Mouse (Mus musculus): Measurements from ENCODE around the gene Slamf9. TPM values are rescaled to one million over a fixed set of nuclear protein-coding genes. Genes with fewer than 3 reads are reported as not detected.

The Slamf9 gene
- 1.5 and 1.6 TPM in 2 replicates for polyA plus RNA-seq (2014; fragmentation: Nextera tagmentation; extraction: Ambion mirVana)

DNA sequence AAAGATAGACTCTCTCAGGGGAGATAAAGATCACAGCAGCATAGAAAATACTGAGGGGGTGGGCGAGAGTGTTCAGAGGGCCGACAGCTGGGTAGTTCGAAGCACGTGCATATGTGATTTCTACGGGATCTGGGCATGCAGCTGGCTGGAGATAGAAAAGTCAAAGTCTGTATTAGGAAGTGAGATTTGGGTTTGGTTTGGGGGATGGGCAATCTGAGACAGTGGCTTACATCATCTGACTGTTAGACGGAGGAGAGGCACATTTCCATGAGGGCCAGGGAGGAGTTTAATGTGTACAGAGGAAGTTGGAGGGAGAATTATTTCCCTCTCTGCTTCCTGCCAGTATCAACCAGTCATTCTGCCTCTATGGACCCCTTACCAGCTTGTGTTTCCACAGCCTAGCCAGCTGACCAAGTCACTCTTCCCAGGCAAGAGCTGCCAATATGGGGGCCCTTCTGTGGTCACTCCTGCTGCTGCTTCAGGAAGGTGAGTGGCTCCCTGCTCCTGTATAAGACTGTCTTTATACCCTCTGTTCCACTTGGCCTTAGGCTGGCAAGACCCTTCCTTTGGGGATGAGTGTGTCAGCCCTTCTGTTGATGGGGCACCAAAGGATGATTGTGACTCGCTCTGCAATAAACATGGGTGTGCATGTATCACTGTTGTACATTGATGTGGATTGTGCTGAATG lies at the start of gene Slamf9:
Gene Slamf9, plus strand, starts transcription at position 305 of the 688 bp plus-strand sequence.
- Histone ChIP-seq H3K9ac (ENCODE audit: low read length) (no peak within 1 kb of the TSS), H3K36me3 (ENCODE audit: control insufficient read depth, insufficient read depth, low read length) (no peaks in the 10 kb centered on the region), H3K4me2 (ENCODE audit: low read length) (no peak within 1 kb of the TSS), H3K4me1 (ENCODE audit: control insufficient read depth in 2 of 2, insufficient read depth in 2 of 2, low read length in 2 of 2) (0 out of 4 replicates have a peak, but pooled peaks cover 0 to 2% of the 10 kb centered on the region in 2 experiments), H3K27ac (replicated peaks in 1 of 2; ENCODE audit: control insufficient read depth in 1 of 2, insufficient read depth in 1 of 2, low read depth in 2 of 2, low read length in 2 of 2) (no peak within 1 kb of the TSS), H3K4me3 (ENCODE audit: control insufficient read depth in 1 of 2, insufficient read depth in 1 of 2, low read depth in 1 of 2, low read length in 2 of 2) (no peak within 1 kb of the TSS), H3K27me3 (ENCODE audit: control insufficient read depth, insufficient read depth, low read length) (no peaks in the 10 kb centered on the region), H3K9me3 (ENCODE audit: control insufficient read depth, low read length) (no peaks in the 10 kb centered on the region)
- 0 out of 2 replicates have a peak, but pooled peaks have one; percentile 26 for ATAC-seq (ENCODE audit: insufficient number of reproducible peaks, insufficient read depth, low FRiP score, low read depth)
- WGBS = 59% methylated on average over 7 of the region's 7 CpGs

DNA sequence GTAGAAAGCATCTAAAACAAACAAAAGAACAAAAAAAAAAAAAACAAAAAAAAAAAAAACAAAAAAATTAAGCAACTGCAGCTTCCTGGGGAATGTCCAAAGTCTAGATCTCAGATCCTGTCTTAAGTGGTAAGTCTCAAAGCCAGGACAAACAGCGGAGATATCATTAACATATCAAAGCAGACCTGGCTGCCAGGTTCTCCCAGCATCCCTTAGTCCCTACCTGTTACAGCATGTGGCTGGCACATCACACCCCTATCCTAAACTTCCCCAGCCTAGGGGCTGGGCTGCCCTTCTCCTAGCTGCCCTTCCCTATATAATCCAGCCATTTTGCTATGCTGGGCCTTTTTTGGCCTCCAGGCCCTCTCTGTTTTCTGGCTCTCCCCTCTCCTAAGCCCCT lies 48.7 kb upstream of the Slamf9 start:
- Histone ChIP-seq H3K27me3 (ENCODE audit: control insufficient read depth, insufficient read depth, low read length) (no peaks in the 10 kb centered on the region), H3K9me3 (ENCODE audit: control insufficient read depth, low read length) (no peaks in the 10 kb centered on the region), H3K4me2 (ENCODE audit: low read length) (no peak overlapping the region), H3K9ac (ENCODE audit: low read length) (no peak overlapping the region), H3K27ac (replicated peaks in 1 of 2; ENCODE audit: control insufficient read depth in 1 of 2, insufficient read depth in 1 of 2, low read depth in 2 of 2, low read length in 2 of 2) (no peak overlapping the region), H3K36me3 (ENCODE audit: control insufficient read depth, insufficient read depth, low read length) (no peaks in the 10 kb centered on the region), H3K4me1 (ENCODE audit: control insufficient read depth in 2 of 2, insufficient read depth in 2 of 2, low read length in 2 of 2) (peaks cover 2 to 3% of the 10 kb centered on the region in 2 experiments; a peak in 3 of 4 replicates), H3K4me3 (ENCODE audit: control insufficient read depth in 1 of 2, insufficient read depth in 1 of 2, low read depth in 1 of 2, low read length in 2 of 2) (no peak overlapping the region)
- no peak for ATAC-seq (ENCODE audit: insufficient number of reproducible peaks, insufficient read depth, low FRiP score, low read depth)
- WGBS = 68% methylated on average over 1 of the region's 1 CpGs

DNA sequence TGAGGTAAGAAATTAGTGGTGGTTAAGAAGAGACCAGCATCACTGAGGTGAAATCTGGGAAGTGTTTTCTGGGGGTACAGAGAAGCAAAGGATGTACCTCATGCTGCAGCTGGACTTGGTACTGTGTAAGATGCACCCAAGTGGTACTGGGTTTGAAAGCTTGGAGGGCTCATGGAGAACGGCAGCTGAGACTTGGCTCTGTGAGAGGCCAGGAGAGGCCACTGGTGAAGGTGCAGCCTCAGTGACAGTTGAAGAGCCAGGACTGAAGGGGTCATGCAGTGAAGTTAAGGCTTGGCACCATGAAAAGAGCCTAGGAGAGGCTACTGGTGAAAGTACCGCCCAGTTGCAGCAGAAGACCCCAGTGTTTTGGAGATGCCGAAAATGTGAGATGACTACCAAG lies 47.3 kb upstream of the Slamf9 start:
- Histone ChIP-seq H3K27ac (replicated peaks in 1 of 2; ENCODE audit: control insufficient read depth in 1 of 2, insufficient read depth in 1 of 2, low read depth in 2 of 2, low read length in 2 of 2) (no peak overlapping the region), H3K4me1 (ENCODE audit: control insufficient read depth in 2 of 2, insufficient read depth in 2 of 2, low read length in 2 of 2) (peaks cover 11 to 17% of the 10 kb centered on the region in 2 experiments), H3K4me2 (ENCODE audit: low read length) (no peak overlapping the region), H3K4me3 (ENCODE audit: control insufficient read depth in 1 of 2, insufficient read depth in 1 of 2, low read depth in 1 of 2, low read length in 2 of 2) (no peak overlapping the region), H3K9me3 (ENCODE audit: control insufficient read depth, low read length) (no peaks in the 10 kb centered on the region), H3K36me3 (ENCODE audit: control insufficient read depth, insufficient read depth, low read length) (no peaks in the 10 kb centered on the region), H3K9ac (ENCODE audit: low read length) (no peak overlapping the region), H3K27me3 (ENCODE audit: control insufficient read depth, insufficient read depth, low read length) (no peaks in the 10 kb centered on the region)
- 84% methylated on average over 3 of the region's 3 CpGs for WGBS
- no peak for ATAC-seq (ENCODE audit: insufficient number of reproducible peaks, insufficient read depth, low FRiP score, low read depth)

DNA sequence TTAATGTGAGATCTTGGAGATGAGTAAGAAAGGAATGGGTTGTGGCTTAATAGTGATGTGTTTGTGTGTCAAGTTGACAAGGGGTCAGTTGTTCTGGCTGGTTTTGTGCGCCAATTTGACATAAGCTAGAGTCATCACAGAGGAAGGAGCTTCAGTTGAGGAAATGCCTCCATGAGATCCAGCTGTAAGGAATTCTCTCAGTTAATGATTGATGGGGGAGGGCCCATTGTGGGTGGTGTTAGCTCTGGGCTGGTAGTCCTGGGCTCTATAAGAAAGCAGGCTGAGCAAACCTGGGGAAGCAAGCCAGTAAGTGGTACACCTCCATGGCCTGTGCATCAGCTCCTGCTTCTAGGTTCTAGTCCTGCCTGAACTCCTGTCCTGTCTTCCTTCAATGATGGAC lies 46.5 kb upstream of the Slamf9 start:
- Histone ChIP-seq H3K36me3 (ENCODE audit: control insufficient read depth, insufficient read depth, low read length) (no peaks in the 10 kb centered on the region), H3K27me3 (ENCODE audit: control insufficient read depth, insufficient read depth, low read length) (no peaks in the 10 kb centered on the region), H3K9me3 (ENCODE audit: control insufficient read depth, low read length) (no peaks in the 10 kb centered on the region), H3K4me1 (ENCODE audit: control insufficient read depth in 2 of 2, insufficient read depth in 2 of 2, low read length in 2 of 2) (peaks cover 17 to 24% of the 10 kb centered on the region in 2 experiments), H3K4me2 (ENCODE audit: low read length) (no peak overlapping the region), H3K27ac (replicated peaks in 1 of 2; ENCODE audit: control insufficient read depth in 1 of 2, insufficient read depth in 1 of 2, low read depth in 2 of 2, low read length in 2 of 2) (no peak overlapping the region), H3K9ac (ENCODE audit: low read length) (no peak overlapping the region), H3K4me3 (ENCODE audit: control insufficient read depth in 1 of 2, insufficient read depth in 1 of 2, low read depth in 1 of 2, low read length in 2 of 2) (no peak overlapping the region)
- ATAC-seq (ENCODE audit: insufficient number of reproducible peaks, insufficient read depth, low FRiP score, low read depth) = no peak
- 81% methylated on average over 1 of the region's 1 CpGs for WGBS

DNA sequence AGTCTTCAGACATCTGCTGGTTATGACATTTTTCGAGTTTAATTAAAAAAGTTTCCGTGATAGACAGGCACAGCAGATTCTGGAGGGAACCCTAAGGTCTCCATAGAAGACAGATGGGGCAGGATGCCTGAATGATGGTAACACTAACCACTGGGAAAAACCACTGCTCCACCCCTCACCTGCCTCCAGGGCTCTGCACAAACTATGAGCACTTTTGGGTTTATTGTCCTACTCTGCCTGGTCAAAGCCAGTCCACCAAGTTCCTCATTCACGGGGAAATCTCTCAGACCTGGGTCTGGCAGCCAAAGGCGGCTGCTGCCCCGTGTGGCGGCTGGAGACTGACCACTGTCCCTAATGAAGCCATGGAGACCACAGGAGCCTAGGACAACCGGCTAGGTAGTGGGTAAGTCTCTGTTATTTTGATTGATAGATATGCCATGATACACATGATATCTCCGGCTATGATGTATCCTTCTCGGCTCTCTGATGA lies 44.4 kb upstream of the Slamf9 start:
- Histone ChIP-seq H3K27ac (replicated peaks in 1 of 2; ENCODE audit: control insufficient read depth in 1 of 2, insufficient read depth in 1 of 2, low read depth in 2 of 2, low read length in 2 of 2) (no peak overlapping the region), H3K9me3 (ENCODE audit: control insufficient read depth, low read length) (no peaks in the 10 kb centered on the region), H3K9ac (ENCODE audit: low read length) (no peak overlapping the region), H3K36me3 (ENCODE audit: control insufficient read depth, insufficient read depth, low read length) (no peaks in the 10 kb centered on the region), H3K4me3 (ENCODE audit: control insufficient read depth in 1 of 2, insufficient read depth in 1 of 2, low read depth in 1 of 2, low read length in 2 of 2) (no peak overlapping the region), H3K27me3 (ENCODE audit: control insufficient read depth, insufficient read depth, low read length) (no peaks in the 10 kb centered on the region), H3K4me2 (ENCODE audit: low read length) (no peak overlapping the region), H3K4me1 (ENCODE audit: control insufficient read depth in 2 of 2, insufficient read depth in 2 of 2, low read length in 2 of 2) (peaks cover 15 to 26% of the 10 kb centered on the region in 2 experiments)
- ATAC-seq (ENCODE audit: insufficient number of reproducible peaks, insufficient read depth, low FRiP score, low read depth) = no peak
- WGBS = 52% methylated on average over 9 of the region's 9 CpGs

DNA sequence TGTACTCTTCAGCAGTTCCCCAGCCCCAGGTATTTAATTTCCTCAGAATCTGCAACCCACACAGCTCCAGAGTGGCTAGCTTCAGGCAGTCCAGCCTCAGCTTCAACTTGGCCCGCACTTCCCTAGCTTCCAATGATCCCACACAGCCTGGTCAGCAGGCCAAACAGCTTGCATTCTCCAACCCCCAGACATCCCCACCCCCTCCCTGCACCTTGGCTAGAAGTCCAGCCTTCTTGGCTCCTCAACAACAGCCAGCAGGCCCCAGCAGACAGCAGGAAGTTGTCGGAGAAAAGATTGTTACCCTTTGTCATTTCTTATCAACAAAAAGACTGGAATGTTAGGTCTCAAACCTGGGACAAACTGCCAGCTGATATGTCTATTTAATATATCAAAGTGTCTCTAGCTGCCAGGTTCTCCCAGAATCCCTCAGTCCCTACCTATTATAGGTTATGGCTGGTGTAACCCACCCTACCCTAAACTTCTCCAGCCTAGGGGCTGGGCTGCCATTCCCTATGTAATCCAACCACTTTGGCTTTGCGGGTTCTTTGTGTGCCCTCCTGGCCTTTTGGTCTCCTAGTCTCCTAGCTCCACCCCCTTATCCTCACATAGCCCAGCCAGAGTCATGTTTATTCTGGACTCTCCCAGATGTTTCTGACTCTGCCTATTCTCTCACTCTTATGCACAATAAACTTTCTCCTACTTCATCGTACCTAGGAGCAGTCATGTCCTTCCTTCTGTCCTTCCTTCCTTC lies 43.1 kb upstream of the Slamf9 start:
- H3K27me3 ChIP-seq (ENCODE audit: control insufficient read depth, insufficient read depth, low read length) = no peaks in the 10 kb centered on the region
- no peak overlapping the region for H3K4me3 ChIP-seq (ENCODE audit: control insufficient read depth in 1 of 2, insufficient read depth in 1 of 2, low read depth in 1 of 2, low read length in 2 of 2)
- peak overlapping the region; percentile 9 to 38; a peak in 3 of 4 replicates for H3K27ac ChIP-seq (replicated peaks in 1 of 2; ENCODE audit: control insufficient read depth in 1 of 2, insufficient read depth in 1 of 2, low read depth in 2 of 2, low read length in 2 of 2)
- no peak overlapping the region for H3K9ac ChIP-seq (ENCODE audit: low read length)
- WGBS = 19% methylated on average over 4 of the region's 4 CpGs
- peaks cover 18 to 32% of the 10 kb centered on the region in 2 experiments for H3K4me1 ChIP-seq (ENCODE audit: control insufficient read depth in 2 of 2, insufficient read depth in 2 of 2, low read length in 2 of 2)
- ATAC-seq (ENCODE audit: insufficient number of reproducible peaks, insufficient read depth, low FRiP score, low read depth) = peak; percentile 63
- no peaks in the 10 kb centered on the region for H3K9me3 ChIP-seq (ENCODE audit: control insufficient read depth, low read length)
- H3K4me2 ChIP-seq (ENCODE audit: low read length) = no peak overlapping the region
- no peaks in the 10 kb centered on the region for H3K36me3 ChIP-seq (ENCODE audit: control insufficient read depth, insufficient read depth, low read length)

DNA sequence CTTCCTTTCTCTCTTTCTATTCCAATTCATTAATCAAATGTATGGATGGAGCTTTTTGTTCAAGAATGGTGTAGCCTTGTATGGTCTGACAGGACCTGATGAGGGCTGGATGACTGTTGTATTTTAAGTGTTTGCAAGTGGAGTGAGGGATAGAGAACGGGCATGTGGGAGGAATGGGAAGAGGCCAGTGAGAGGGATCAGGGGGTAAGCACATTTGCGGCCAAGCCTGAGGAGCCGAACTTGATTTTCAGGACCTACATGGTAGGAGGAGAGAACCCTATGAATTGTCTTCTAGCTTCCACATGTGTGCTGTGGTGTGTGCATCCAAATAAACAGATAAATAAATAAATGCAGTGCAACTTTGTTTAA lies 42.6 kb upstream of the Slamf9 start:
- Histone ChIP-seq H3K9me3 (ENCODE audit: control insufficient read depth, low read length) (no peaks in the 10 kb centered on the region), H3K27me3 (ENCODE audit: control insufficient read depth, insufficient read depth, low read length) (no peaks in the 10 kb centered on the region), H3K36me3 (ENCODE audit: control insufficient read depth, insufficient read depth, low read length) (no peaks in the 10 kb centered on the region), H3K9ac (ENCODE audit: low read length) (no peak overlapping the region), H3K27ac (replicated peaks in 1 of 2; ENCODE audit: control insufficient read depth in 1 of 2, insufficient read depth in 1 of 2, low read depth in 2 of 2, low read length in 2 of 2) (peak overlapping the region; percentile 9 to 35; a peak in 2 of 4 replicates), H3K4me1 (ENCODE audit: control insufficient read depth in 2 of 2, insufficient read depth in 2 of 2, low read length in 2 of 2) (peaks cover 18 to 32% of the 10 kb centered on the region in 2 experiments), H3K4me3 (ENCODE audit: control insufficient read depth in 1 of 2, insufficient read depth in 1 of 2, low read depth in 1 of 2, low read length in 2 of 2) (no peak overlapping the region), H3K4me2 (ENCODE audit: low read length) (peak overlapping the region; percentile 35)
- WGBS = 37% methylated on average over 3 of the region's 3 CpGs
- no peak for ATAC-seq (ENCODE audit: insufficient number of reproducible peaks, insufficient read depth, low FRiP score, low read depth)

All from heart, embryonic 14.5 days (tissue).